Mouse (Mus musculus) gastrocnemius, postnatal 10 days (tissue): ENCODE measurements around the gene Ubald2. TPM values are rescaled to one million over a fixed set of nuclear protein-coding genes. Genes with fewer than 3 reads are reported as not detected.
"Not testable (repeated sequence)": the region's sequence is repeated elsewhere in the genome, so short reads cannot be mapped to it uniquely, and the experiment has no call there.

Source experiments
- DNase-seq: peaks from one replicate; pipeline ENCODE4 v3.0.0; 2021; ENCODE audit warnings: mixed read lengths
- total RNA-seq, 2 experiments: library from RNA; stranded (reverse); gene quantifications; 2 replicates each; pipeline ENCODE4 v1.2.3; 2021

Ubald2 gene
- total RNA-seq, 2 experiments from 2014 or later = 48.1 to 54.4 TPM

DNA sequence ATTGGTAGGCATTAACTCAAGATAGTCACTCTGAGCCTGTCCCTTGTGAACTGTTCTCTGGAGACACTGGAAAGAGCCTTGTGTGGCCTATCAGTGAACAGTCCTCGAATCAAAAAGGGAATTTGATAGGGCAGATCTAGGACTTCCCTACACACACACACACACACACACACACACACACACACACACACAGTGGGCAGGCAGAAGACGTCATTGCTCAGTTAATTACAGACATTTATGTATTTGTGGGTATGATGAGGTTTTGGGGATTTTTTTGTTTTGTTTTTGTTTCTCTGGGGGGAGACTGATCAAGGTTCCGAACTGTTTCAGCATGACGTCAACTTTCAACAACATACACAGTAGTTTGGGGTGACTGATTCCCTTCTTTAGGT, 20.3 kb upstream of the Ubald2 start:
- DNase-seq = no peak

DNA sequence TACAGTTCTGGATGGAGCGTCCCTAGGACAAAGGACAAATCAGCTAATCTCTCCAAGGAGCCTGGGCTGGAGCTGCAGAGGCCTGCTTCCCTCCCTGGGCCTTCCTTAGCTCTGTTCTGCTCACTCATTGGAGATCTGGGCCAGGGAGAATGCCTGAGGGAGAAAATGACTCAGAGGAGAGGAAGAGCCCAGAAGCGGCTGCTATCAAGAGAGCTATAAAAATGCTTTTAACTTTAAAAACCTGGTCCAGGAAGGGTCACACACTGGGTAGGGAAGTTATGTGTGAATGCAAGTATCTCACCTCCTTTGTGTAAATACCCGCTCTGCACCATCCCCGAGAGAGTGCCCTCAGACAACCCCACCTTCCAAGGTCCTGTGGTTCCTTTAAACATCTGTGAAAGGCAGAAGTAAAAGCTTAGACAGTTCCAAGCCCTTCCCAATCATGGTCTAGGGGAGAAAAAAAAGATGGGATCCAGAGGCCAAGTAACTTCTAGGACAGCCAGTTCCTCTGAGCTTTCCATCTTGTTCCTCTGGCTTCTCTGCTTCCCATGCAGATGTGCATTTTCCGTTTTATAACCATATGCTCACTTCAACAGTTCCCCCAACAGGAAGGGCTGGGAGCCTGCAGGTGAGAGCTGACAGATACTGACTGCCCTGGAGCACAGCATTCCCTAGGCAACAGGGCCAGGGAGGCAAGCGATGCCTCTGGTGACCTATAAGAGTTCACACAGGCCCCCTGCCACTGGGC, 17.5 kb upstream of the Ubald2 start:
- DNase-seq = no peak

DNA sequence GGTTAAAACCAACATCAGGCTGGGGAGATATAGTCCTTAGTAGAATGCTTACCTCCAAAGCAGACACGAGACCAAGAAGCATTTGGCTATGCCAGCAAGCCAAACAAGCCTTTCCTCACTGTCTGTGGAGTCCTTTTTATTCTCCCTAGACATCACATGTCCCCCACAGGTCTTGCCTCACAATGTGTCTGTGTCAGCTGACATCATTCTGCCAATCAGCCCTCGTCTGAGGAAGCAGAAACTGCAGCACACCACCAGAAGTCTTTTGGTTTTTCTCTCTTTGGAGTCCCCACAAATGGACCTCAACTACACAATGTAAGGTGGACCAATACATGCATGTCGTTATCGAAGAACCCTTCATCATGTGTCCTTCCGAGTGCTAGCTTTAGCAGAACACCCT, 16.8 kb upstream of the Ubald2 start:
- no peak for DNase-seq

DNA sequence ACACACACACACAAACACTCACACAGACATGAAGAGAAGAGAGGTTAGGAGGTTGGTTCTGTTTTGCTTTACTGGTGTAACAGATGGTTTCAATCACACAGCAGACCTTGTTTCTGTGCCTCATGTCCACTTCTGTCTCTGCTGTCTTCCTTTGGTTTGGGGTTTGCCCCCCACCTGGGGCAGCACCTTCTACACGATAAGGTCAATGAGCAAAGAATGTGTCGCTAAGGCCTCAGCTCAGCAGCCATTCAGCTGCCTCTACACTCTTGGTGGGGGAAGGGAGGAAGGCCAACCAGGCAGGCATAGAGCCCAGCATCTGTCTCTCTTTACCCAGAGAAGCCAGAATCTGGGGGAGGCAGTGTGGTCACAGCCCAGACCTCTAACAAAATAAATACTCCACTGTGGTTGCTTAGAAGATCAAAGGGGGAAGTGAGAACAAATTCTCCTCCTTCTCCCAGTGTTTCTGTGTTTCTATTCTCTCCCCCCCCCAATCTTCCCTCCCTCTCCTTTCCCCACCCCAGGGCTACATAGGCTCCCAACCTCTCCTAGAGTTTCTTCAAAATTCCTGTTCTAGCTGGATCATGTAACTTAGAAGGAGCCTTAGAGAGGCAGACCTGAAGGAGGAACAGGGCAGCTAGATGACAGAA, 15.6 kb upstream of the Ubald2 start:
- DNase-seq = peak; percentile 31

DNA sequence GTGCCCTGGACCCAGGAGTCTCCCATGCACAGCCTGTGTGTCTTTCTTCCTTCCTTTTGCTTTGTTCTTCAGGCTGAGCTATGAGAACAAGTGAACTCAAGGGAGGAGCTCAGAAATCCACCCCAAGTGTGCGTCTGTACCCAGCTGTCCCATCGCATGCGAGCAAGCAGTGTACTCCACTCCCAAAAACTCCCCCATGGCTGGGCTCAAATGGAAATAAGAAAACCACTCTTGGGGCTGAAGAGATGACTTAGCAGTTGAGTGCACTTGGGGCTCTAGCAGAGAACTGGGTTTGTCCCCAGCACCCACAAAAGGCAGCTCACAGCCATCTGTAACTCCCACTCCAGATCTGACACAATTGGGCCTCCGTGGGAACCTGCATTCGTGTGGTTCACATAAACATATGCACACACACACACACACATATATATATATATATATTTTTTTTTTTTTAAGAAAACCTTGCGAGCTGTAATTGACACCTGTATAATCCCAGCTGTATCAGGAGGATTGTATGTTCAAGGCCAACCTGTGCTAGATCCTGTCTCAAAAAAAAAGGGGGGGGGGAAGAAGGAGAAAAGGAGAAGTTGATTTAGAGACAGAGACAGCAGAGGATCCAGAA, 14.9 kb upstream of the Ubald2 start:
- no peak for DNase-seq

DNA sequence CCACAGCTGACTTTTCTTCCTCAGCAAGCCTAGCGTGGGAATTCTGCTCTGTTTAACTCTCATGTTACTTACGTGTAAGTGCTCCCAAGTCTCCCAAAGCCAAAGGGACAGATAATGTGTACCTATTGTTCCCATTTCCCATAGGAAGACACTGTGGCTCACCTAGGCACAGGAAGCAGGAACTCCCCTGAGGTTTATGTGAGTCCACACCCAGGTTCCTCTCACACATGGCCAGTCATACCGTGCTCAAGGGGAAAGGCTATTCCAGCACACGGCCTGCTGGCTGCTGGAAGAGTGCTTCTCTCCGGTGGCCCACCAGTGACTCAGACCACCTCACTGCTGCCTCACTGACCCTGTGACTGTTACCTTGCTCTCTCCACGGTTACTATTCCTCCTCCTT, 12.8 kb upstream of the Ubald2 start:
- DNase-seq = no peak

DNA sequence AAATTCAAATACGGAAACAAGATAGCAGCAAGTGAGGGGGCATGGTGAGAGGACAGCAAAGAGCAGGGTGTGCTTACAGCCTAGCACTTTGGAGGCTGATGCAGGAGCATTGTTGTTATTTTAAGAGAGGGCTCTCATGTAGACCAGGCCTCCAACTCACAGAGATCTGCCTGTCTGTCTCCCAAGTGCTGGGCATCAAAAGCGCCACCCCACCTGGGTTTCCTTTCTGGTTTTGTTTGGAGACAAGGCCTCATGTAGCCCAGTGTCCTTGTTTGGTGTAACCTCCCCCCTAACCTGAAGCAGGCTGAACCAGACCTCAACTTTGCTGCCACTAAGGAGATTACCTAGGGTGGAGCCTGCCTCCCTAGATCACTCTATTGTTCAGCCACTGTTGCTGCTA, 11.3 kb upstream of the Ubald2 start:
- DNase-seq = no peak

DNA sequence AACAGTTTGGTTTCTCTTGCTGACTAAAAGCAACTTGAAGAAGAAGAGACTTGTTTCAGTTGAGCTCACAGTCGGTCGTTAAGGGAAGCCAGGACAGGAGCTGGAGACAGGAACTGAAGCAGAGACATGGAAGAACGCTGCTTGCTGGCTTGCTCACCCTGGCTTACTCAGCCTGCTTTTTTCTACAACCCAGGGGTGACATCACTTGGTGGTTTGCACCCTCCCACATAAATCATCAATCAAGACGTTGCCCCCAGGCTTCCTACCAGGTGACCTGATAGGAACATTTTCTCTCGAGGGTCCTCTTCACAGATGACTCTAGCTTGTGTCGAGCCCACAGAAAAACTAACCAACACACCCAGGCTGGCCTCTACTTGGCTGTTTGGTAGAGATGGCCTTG, 10.7 kb upstream of the Ubald2 start:
- no peak for DNase-seq

DNA sequence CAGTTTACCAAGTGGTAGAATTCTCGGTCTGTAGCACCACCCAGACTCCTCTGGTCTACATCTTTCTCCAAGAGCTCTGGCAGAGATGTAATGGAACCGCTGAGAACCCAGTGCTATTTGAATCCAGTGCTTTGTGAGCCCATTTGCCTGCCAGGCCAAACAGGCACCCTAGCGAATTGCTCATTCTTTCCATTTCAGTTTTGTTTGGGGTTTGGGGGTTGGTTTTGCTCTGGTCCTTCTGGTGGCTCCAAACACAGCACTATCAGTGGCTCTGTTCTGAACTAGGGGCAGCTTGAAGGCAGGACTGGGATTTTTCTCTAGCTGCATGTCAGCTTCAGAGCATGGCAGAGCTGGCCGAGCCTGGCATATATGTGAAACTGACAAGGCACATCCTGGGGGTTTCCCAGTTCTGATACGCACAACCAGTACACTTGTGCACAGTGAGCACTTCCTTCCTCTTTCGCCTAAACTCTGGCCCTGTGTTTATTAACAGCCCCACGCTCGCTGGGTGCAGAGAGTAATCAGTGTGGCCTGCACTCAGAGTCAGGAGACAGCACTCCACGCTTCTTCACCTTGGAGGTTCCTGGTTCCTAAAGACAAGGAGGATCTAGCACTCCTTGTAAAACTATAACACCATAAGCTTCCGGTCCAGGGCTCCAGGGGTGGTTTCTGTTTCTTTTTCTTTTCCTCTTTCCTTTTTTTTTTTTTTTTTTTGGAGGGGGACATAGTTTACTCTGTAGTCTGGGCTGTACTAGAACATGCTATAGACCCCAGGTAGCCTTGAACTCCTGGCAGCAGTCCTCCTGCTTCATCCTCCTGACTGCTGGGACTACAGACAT, 9.9 kb upstream of the Ubald2 start:
- DNase-seq = no peak

DNA sequence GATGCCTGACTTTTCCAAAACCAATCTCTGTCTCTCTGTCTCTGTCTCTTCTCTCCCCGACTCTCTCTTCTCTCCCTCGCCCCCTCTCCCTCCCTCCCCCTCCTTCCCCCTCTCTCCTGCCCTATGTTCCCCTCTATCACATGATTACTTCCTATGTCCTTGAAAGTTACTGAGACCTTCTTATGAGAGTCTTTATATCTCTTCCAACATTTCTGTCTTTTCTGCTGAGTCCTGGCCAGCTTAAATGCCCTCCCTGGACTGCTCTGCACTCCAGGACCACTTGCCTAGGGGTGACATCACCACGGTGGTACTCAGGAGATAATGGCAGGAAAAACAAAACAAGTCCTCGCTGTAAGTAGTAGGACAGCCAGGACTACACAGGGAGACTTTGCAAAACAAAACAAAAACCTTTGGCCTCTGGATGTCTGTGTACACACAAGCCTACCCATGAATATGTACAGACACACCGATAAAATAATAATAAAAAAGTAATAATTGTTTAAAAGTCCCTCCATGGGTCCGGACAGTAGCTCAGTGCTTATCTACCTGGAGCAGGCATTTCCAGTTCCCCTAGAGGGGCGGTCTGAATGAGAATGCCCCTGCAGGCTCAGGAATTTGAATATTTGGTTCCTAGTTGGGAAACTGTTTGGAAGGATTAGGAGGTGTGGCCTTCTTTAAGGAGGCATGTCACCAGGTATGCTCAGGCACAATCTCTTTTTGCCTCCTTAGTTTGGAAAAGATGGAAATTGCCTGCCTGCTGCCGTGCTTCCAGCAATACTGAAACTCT, 9.1 kb upstream of the Ubald2 start:
- DNase-seq = no peak

DNA sequence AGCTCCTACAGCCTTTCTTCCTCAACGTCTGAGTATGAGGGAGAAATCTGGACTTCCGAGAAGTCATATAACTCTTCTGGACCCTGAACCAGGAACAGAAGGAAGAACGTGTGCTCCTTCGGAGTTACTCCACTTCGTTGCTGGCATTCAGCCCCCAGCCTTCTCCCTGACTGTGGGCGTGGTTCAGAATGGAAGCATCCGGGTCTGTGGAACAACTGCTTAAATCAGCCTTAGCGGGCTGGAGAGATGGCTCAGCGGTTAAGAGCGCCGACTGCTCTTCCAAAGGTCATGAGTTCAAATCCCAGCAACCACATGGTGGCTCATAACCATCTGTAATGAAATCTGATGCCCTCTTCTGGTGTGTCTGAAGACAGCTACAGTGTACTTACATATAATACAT, 7.6 kb upstream of the Ubald2 start:
- DNase-seq = not testable (repeated sequence)

DNA sequence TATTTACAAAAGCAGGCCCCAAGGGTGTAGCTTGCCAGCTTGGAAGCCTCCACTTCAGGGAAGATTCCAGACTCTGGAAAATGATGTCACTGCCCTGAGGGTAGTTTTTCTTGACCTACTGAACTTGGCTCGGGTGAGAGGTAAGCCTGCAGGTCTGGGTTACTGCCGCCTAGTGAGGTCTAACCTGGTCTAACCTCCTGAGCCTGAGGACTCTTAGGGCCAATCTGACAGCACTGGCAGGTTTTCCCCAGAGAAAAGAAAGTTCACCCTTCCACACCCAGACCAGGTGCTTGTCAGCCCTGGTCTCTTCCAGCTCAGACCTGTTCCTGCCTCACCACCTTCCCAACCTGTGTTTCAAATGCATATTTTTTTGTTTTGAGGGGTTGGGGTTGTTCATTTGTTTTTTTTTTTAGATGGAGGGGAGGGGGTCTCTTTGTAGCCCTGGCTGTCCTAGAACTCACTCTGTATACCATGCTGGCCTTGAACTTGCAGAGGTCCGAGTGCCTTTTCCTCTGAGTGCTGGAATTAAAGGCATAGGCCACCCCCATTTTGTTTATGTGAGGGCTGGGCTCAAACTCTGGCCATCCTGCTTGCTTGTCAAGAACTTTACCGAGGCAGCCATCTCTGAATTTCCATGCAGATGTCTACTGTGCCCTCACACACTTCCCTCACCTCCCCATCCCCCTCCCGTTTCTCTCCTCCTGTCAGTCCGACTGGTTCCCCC, 6.9 kb upstream of the Ubald2 start:
- DNase-seq = no peak

DNA sequence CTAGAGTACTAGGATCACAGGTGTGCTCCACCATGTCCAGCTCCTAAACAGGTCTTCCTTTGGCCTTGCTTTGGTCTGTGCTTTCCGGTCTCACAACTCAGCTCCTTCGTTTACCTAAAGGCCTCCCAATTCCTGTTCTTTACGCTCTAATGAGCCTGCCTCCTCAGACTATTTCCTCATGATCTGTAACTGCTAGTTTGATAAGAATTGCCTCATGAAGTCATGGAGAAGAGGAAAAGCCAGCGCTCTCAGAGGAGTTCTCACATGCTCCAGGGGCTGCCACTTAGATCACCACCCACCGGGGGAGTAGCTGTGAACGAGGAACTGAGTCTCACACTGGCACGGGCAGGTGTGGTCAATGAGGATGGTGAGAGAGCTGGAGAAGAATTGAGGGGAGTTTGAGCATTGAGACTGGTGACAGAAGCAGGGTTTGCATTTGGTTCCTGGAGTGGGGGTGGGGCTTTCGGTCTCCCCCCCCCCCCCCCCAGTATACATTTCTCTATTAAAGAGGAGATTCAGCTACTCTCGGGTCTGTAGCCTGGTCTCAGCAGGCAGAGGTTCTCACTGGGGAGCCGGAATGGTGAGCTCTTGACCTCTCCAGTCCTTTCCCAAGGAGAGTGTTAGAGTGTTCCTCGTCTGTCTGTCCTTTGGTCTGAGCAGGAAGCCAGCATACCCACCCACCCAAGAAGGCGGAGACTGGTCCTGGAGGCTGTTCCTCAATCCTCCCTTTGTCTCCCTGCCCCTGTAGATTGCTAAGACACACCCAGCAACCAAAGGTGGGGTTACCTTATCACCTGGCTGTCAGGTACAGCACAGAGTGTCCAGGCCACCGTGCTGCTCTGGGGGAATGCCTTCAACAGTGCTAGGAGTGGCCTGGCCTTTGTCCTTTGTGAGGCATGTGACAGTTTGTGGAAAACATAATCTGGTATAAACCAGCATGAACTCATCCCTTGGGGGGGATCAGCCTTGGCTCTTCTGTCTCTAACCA, 4.7 kb upstream of the Ubald2 start:
- no peak for DNase-seq

DNA sequence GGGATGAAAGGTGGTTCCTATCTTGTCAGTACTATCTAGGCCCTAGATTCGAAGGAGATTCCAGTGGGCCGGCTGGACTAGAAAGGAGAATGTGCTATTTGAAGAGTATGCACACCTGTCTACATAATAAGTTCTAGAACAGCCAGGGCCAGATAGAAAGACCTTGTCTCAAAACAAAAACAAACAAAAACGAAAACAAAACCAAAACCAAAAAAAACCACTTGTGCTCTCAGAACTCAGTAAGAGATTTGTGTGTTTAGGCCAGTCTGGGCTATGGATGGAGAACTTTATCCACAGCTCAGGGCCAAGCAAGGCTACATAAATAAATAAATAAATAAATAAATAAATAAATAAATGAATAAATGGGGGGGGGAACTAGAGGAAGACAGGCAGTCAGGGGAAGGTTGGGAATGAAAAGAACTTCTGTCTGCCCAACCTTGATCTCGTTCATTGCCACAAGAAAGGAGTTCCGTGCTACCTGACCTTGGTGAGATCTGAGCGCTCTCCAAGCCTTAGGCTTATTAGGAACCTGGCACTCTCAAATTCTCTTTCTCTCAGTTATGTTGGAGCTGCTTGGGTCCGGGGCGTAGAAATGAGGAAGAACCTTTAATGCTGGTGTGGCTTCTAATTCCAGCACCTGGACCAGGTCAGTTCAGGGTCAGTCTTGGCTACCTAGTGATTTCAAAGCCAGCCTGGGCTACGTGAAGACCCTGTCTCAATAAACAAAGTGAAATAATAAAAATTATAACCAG, 3.9 kb upstream of the Ubald2 start:
- no peak for DNase-seq

DNA sequence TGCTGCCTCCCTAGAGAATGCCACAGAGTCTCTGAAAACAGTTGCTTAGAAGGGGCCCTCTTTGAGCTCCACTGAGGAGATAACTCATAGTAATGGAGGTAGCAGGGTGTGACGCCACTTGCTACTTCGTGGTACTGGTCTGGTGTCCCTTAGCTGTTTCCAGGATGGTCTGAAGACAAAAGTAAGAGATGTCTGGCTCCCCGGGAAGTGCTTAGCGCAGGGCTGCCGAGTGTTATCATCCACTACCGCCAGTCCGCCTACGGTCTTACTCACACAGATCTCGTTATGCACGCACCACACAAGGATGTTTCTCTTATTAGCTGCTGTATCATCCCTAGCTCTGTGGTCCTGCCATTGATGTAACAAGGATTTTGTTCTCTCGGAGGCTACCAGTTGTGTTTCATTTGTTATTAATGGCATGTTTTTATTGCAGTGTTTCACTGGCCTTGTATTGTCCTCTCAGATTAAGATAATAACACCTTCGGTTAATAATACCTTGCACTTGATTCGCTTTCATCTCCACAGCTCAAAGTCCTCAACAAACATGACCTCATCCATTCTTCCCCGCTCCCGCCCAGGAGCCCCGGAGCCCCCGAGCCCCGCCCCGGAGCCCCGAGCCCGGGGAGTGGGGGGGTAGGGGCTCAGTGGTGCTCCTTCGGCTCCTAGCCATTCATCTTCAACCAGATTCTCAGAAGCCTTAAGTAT, 3.0 kb upstream of the Ubald2 start:
- no peak for DNase-seq

DNA sequence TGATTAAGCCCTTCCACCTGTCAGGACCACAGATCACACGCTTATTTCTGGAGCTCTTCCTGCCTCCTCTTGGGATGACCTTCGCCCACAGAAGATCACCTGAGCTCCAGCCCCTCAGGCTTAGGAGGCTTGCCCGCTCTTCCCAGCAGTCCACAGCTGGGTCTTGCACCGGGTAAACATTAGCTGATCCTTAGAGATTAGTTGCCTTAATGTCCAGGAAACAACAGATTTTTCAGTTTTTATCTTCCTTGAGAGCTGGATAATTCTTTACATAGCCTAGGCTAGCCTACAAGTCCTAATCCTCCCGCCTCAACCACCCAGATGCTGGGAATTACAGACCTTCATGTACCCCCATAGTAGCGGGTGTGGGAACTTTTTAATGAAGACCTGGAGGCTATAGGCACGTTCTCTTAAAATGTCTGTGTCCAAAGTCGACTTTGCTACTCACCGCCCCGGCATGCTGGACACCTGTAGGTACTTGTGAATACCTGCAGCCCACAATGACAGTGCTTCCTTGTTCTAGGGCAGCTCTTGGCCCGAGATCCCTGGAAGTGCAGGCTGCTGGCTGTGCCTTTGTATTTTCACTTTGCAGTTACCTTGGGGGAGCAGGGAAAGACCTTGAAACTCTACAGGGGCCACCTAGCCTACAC, 2.3 kb upstream of the Ubald2 start:
- DNase-seq = no peak

DNA sequence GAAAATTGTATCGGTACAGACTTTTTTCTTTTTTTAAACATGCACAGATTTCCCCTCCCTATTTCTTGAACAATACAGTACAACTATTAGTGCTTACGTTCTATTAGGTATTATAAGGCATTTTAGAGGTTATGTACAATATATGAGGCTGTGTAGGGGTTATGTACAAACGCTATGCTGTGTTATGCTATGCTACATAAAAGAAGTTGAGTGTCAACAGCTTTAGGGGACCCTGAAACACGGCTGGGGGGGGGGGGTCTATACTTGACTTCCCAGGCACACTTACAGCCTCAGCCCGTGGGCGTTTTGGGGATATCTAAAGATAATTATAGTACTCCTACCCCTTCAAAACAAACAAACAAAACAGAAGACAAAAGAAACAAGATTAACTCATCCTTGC, 1.8 kb upstream of the Ubald2 start:
- DNase-seq = no peak
